Mouse (Mus musculus) MEL (cell line): ENCODE results near the gene Abcd1. TPM values are rescaled to one million over a fixed set of nuclear protein-coding genes. Genes with fewer than 3 reads are reported as not detected.
A peak's percentile ranks its signal among the peaks of the same experiment; 100 is the strongest.

Experiments
- DNase-seq: peaks from one replicate; pipeline ENCODE4 v3.0.0; 2011; ENCODE audit warnings: low read depth, low spot score
- H3K27ac ChIP-seq: 2 replicates; pipeline ENCODE4 v1.5.1; 2012; ENCODE audit warnings: low read depth, mild to moderate bottlenecking, control low read depth, low read length, moderate library complexity; ENCODE audit not compliant: control insufficient read depth
- H3K27me3 ChIP-seq, 2 experiments: fragments of 150-350 bp in 1 of 2; sonication (generic) in 1 of 2; 2 replicates each; pipeline ENCODE4 v1.6.1; 2012; ENCODE audit warnings: low read length in 2 of 2, mild to moderate bottlenecking in 2 of 2, improper control_type of control experiment in 1 of 2, moderate library complexity in 1 of 2; ENCODE audit not compliant: insufficient read depth in 2 of 2, control insufficient read depth in 1 of 2
- H3K36me3 ChIP-seq, 2 experiments: 2 replicates each; pipeline ENCODE4 v1.6.1; 2012 to 2014; ENCODE audit warnings: low read length in 2 of 2, improper control_type of control experiment in 1 of 2, inconsistent platforms in 1 of 2, mild to moderate bottlenecking in 1 of 2; ENCODE audit not compliant: insufficient read depth in 2 of 2, control insufficient read depth in 1 of 2
- H3K4me1 ChIP-seq, 2 experiments: fragments of 150-350 bp in 1 of 2; sonication (generic) in 1 of 2; 2 replicates each; pipeline ENCODE4 v1.6.1; 2012; ENCODE audit warnings: low read length in 2 of 2, improper control_type of control experiment in 1 of 2, mild to moderate bottlenecking in 1 of 2; ENCODE audit not compliant: insufficient read depth in 2 of 2, control insufficient read depth in 1 of 2
- H3K4me3 ChIP-seq, 2 experiments: fragments of 150-350 bp in 1 of 2; sonication (generic) in 1 of 2; 2 replicates each; pipeline ENCODE4 v1.5.1; 2012; ENCODE audit warnings: low read depth in 2 of 2, low read length in 2 of 2, mild to moderate bottlenecking in 2 of 2, moderate library complexity in 2 of 2, control low read depth in 1 of 2, improper control_type of control experiment in 1 of 2; ENCODE audit not compliant: control insufficient read depth in 1 of 2, insufficient read depth in 1 of 2
- H3K79me2 ChIP-seq: 2 replicates; pipeline ENCODE4 v1.6.1; 2012; ENCODE audit warnings: mild to moderate bottlenecking, low read length, moderate library complexity; ENCODE audit not compliant: control insufficient read depth, poor library complexity, insufficient read depth
- H3K9ac ChIP-seq: 2 replicates; pipeline ENCODE4 v1.6.1; 2012; ENCODE audit warnings: low read depth, mild to moderate bottlenecking, control low read depth, low read length, moderate library complexity; ENCODE audit not compliant: control insufficient read depth, poor library complexity, severe bottlenecking
- H3K9me3 ChIP-seq: fragments of 150-350 bp; sonication (generic); replicated peaks from 2 replicates; pipeline ENCODE4 v1.6.1; 2012; ENCODE audit warnings: mild to moderate bottlenecking, low read length, improper control_type of control experiment, moderate library complexity; ENCODE audit not compliant: insufficient read depth
- BHLHE40 ChIP-seq: IDR thresholded peaks from 2 replicates; pipeline ENCODE4 v1.6.1; 2012; ENCODE audit warnings: low read depth, mild to moderate bottlenecking, inconsistent platforms, low read length, improper control_type of control experiment, borderline replicate concordance
- CHD1 ChIP-seq: IDR thresholded peaks from 2 replicates; pipeline ENCODE4 v1.6.1; 2012; ENCODE audit warnings: low read depth, mild to moderate bottlenecking, inconsistent platforms, low read length, improper control_type of control experiment
- CHD2 ChIP-seq: IDR thresholded peaks from 2 replicates; pipeline ENCODE4 v1.6.1; 2011; ENCODE audit warnings: low read length, improper control_type of control experiment
- CTCF ChIP-seq, 3 experiments: IDR thresholded peaks in 2 of 3; conservative IDR thresholded peaks in 1 of 3; 2 replicates each; pipeline ENCODE4 v1.5.1; 2011 to 2012; ENCODE audit warnings: low read length in 3 of 3, low read depth in 2 of 3, mild to moderate bottlenecking in 2 of 3, improper control_type of control experiment in 1 of 3, inconsistent platforms in 1 of 3, mixed read lengths in 1 of 3, moderate library complexity in 1 of 3; ENCODE audit not compliant: control insufficient read depth in 1 of 3, insufficient read depth in 1 of 3, poor library complexity in 1 of 3, severe bottlenecking in 1 of 3
- E2F4 ChIP-seq: IDR thresholded peaks from 2 replicates; pipeline ENCODE4 v1.6.1; 2011; ENCODE audit warnings: low read depth, low read length, improper control_type of control experiment, borderline replicate concordance
- ELF1 ChIP-seq: IDR thresholded peaks from 2 replicates; pipeline ENCODE4 v1.6.1; 2014; ENCODE audit warnings: low read depth, mild to moderate bottlenecking, inconsistent platforms, low read length, improper control_type of control experiment, moderate library complexity
- EP300 ChIP-seq, 2 experiments: IDR thresholded peaks; 2 replicates each; pipeline ENCODE4 v1.6.1; 2011; ENCODE audit warnings: improper control_type of control experiment in 2 of 2, low read length in 2 of 2, low read depth in 1 of 2, mild to moderate bottlenecking in 1 of 2
- ETS1 ChIP-seq: IDR thresholded peaks from 2 replicates; pipeline ENCODE4 v1.6.1; 2012; ENCODE audit warnings: low read depth, mild to moderate bottlenecking, inconsistent platforms, low read length, improper control_type of control experiment, moderate library complexity
- GABPA ChIP-seq: IDR thresholded peaks from 2 replicates; pipeline ENCODE4 v1.6.1; 2012; ENCODE audit warnings: low read depth, mild to moderate bottlenecking, inconsistent platforms, low read length, improper control_type of control experiment, moderate library complexity
- HCFC1 ChIP-seq: IDR thresholded peaks from 2 replicates; pipeline ENCODE4 v1.6.1; 2012; ENCODE audit warnings: low read depth, mild to moderate bottlenecking, inconsistent platforms, low read length, improper control_type of control experiment, moderate library complexity
- JUND ChIP-seq: IDR thresholded peaks from 2 replicates; pipeline ENCODE4 v1.6.1; 2011; ENCODE audit warnings: low read depth, mild to moderate bottlenecking, improper control_type of control experiment, low read length
- KAT2A ChIP-seq: conservative IDR thresholded peaks from 2 replicates; pipeline ENCODE4 v1.6.1; 2012; ENCODE audit warnings: low read depth, low read length, improper control_type of control experiment, inconsistent platforms
- MAFK ChIP-seq: IDR thresholded peaks from 2 replicates; pipeline ENCODE4 v1.6.1; 2011; ENCODE audit warnings: low read depth, mild to moderate bottlenecking, low read length, improper control_type of control experiment, borderline replicate concordance
- MAX ChIP-seq: IDR thresholded peaks from 2 replicates; pipeline ENCODE4 v1.6.1; 2011; ENCODE audit warnings: low read length, improper control_type of control experiment
- MEF2A ChIP-seq: IDR thresholded peaks from 2 replicates; pipeline ENCODE4 v1.6.1; 2014; ENCODE audit warnings: low read depth, mild to moderate bottlenecking, inconsistent platforms, low read length, improper control_type of control experiment; ENCODE audit not compliant: poor library complexity, insufficient replicate concordance, severe bottlenecking; ENCODE audit errors: extremely low read depth
- MXI1 ChIP-seq: IDR thresholded peaks from 2 replicates; pipeline ENCODE4 v1.6.1; 2011; ENCODE audit warnings: mild to moderate bottlenecking, low read depth, low read length, improper control_type of control experiment
- MYC ChIP-seq: IDR thresholded peaks from 2 replicates; pipeline ENCODE4 v1.6.1; 2011; ENCODE audit warnings: low read depth, mild to moderate bottlenecking, low read length, improper control_type of control experiment, moderate library complexity
- NELFE ChIP-seq: IDR thresholded peaks from 2 replicates; pipeline ENCODE4 v1.6.1; 2011; ENCODE audit warnings: low read depth, low read length, improper control_type of control experiment
- NRF1 ChIP-seq: IDR thresholded peaks from 2 replicates; pipeline ENCODE4 v1.6.1; 2014; ENCODE audit warnings: low read depth, mild to moderate bottlenecking, inconsistent platforms, low read length, improper control_type of control experiment, moderate library complexity; ENCODE audit not compliant: poor library complexity, insufficient read depth, severe bottlenecking
- POLR2A ChIP-seq, 2 experiments: IDR thresholded peaks; 2 replicates each; pipeline ENCODE4 v1.6.1; 2011 to 2012; ENCODE audit warnings: low read length in 2 of 2, mild to moderate bottlenecking in 2 of 2, control low read depth in 1 of 2, improper control_type of control experiment in 1 of 2, low read depth in 1 of 2, moderate library complexity in 1 of 2; ENCODE audit not compliant: control insufficient read depth in 1 of 2, insufficient read depth in 1 of 2, poor library complexity in 1 of 2
- POLR2AphosphoS2 ChIP-seq: IDR thresholded peaks from 2 replicates; pipeline ENCODE4 v1.6.1; 2011; ENCODE audit warnings: low read length, improper control_type of control experiment
- POLR2AphosphoS5 ChIP-seq: IDR thresholded peaks from 2 replicates; pipeline ENCODE4 v1.6.1; 2012; ENCODE audit warnings: low read depth, borderline replicate concordance, mild to moderate bottlenecking, inconsistent platforms, low read length, moderate library complexity, mixed read lengths
- RAD21 ChIP-seq: IDR thresholded peaks from 2 replicates; pipeline ENCODE4 v1.6.1; 2011; ENCODE audit warnings: mild to moderate bottlenecking, low read depth, low read length, improper control_type of control experiment
- RCOR1 ChIP-seq: IDR thresholded peaks from 2 replicates; pipeline ENCODE4 v1.6.1; 2012; ENCODE audit warnings: low read depth, mild to moderate bottlenecking, inconsistent platforms, low read length, improper control_type of control experiment
- SIN3A ChIP-seq: IDR thresholded peaks from 2 replicates; pipeline ENCODE4 v1.6.1; 2012; ENCODE audit warnings: low read length, improper control_type of control experiment, inconsistent platforms
- SMC3 ChIP-seq: IDR thresholded peaks from 2 replicates; pipeline ENCODE4 v1.6.1; 2011; ENCODE audit warnings: low read depth, low read length, improper control_type of control experiment
- TAL1 ChIP-seq: IDR thresholded peaks from 2 replicates; pipeline ENCODE4 v1.6.1; 2012; ENCODE audit warnings: mild to moderate bottlenecking, inconsistent platforms, low read length, moderate library complexity, mixed read lengths
- TBP ChIP-seq: IDR thresholded peaks from 2 replicates; pipeline ENCODE4 v1.8.0; 2011; ENCODE audit warnings: low read depth, low read length, improper control_type of control experiment
- TCF12 ChIP-seq: IDR thresholded peaks from 2 replicates; pipeline ENCODE4 v1.6.1; 2014; ENCODE audit warnings: low read depth, mild to moderate bottlenecking, inconsistent platforms, low read length, improper control_type of control experiment, moderate library complexity
- UBTF ChIP-seq: IDR thresholded peaks from 2 replicates; pipeline ENCODE4 v1.6.1; 2012; ENCODE audit warnings: low read depth, mild to moderate bottlenecking, inconsistent platforms, low read length, improper control_type of control experiment, moderate library complexity, borderline replicate concordance; ENCODE audit not compliant: insufficient read depth
- USF1 ChIP-seq: IDR thresholded peaks from 2 replicates; pipeline ENCODE4 v1.6.1; 2014; ENCODE audit warnings: low read depth, mild to moderate bottlenecking, inconsistent platforms, low read length, improper control_type of control experiment, moderate library complexity
- USF2 ChIP-seq, 2 experiments: IDR thresholded peaks; 2 replicates each; pipeline ENCODE4 v1.6.1; 2011 to 2012; ENCODE audit warnings: improper control_type of control experiment in 2 of 2, low read length in 2 of 2, borderline replicate concordance in 1 of 2, inconsistent platforms in 1 of 2, low read depth in 1 of 2, mild to moderate bottlenecking in 1 of 2; ENCODE audit not compliant: insufficient read depth in 1 of 2
- ZC3H11A ChIP-seq: IDR thresholded peaks from 2 replicates; pipeline ENCODE4 v1.6.1; 2012; ENCODE audit warnings: low read depth, mild to moderate bottlenecking, inconsistent platforms, low read length, improper control_type of control experiment
- ZKSCAN1 ChIP-seq: IDR thresholded peaks from 2 replicates; pipeline ENCODE4 v1.6.1; 2012; ENCODE audit warnings: low read depth, mild to moderate bottlenecking, inconsistent platforms, low read length, improper control_type of control experiment, moderate library complexity
- ZMIZ1 ChIP-seq: IDR thresholded peaks from 2 replicates; pipeline ENCODE4 v1.6.1; 2012; ENCODE audit warnings: low read depth, mild to moderate bottlenecking, inconsistent platforms, low read length, improper control_type of control experiment, moderate library complexity
- ZNF384 ChIP-seq: IDR thresholded peaks from 2 replicates; pipeline ENCODE4 v1.6.1; 2012; ENCODE audit warnings: low read depth, mild to moderate bottlenecking, inconsistent platforms, low read length, improper control_type of control experiment
- polyA plus RNA-seq, 2 experiments: library from polyadenylated mRNA; stranded (reverse) in 1 of 2; unstranded in 1 of 2; fragments of >175 nt in 1 of 2; fragments of >200 nt in 1 of 2; gene quantifications; 2 replicates each; pipeline versions ENCODE4 v1.2.1 to v1.2.4; 2012; ENCODE audit warnings: low replicate concordance in 2 of 2, low read depth in 1 of 2; ENCODE audit not compliant: insufficient read length in 2 of 2, insufficient read depth in 1 of 2, missing spikeins in 1 of 2
- total RNA-seq: library from RNA; depleted of rRNA; stranded (reverse); fragments of 300-350 nt; gene quantifications from 2 replicates; pipeline ENCODE4 v1.2.3, GENCODE M21; 2012; rRNA removed

The Abcd1 gene
- total RNA-seq: 4.8 and 5.4 TPM in 2 replicates
- 10 to 100 TPM in 1 of 2 experiments, not detected in 1; 17.3 TPM for polyA plus RNA-seq

DNA sequence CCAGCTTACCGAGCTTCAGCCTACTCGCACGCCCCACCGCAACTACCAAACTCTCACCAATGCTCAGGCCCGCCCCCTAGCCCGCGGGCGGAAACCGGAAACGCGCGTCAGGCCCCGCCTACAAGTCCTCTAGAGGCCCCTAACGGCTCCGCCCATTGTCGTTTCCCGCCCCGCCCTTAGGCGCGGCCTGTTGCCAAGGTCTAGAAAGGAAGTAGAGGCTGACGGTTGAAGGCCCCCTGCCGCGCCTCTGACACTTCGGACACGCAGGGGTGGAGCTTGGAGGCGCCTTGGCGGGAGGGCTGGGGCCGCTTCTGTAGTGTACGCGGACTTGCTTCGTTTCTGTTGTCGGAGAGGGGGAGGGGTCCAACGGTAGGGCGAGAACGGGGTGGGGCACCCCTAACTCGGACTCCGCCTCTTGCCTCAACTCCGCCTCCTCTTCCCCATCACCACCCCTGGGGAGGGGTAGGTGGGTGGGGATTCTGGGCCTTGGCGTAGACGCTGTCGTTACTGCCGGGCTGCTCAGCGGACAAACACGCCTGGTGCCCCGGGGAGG is at the start of gene Abcd1, which contains the start of gene Bcap31:
Abcd1 (plus strand) TSS at position 489 of the 553 bp plus-strand sequence.
Bcap31 (minus strand) TSS at position 67 of the 553 bp plus-strand sequence.
- no peaks in the 10 kb centered on the region for H3K27me3 ChIP-seq
- H3K79me2 ChIP-seq: peaks cover 30% of the 10 kb centered on the region
- H3K27ac ChIP-seq: peak within 1 kb of the TSS; percentile 85
- H3K9me3 ChIP-seq: no peaks in the 10 kb centered on the region
- DNase-seq: peak; percentile 97
- H3K9ac ChIP-seq: peak within 1 kb of the TSS; percentile 90
- H3K4me1 ChIP-seq: peaks cover 4 to 25% of the 10 kb centered on the region in 2 experiments
- H3K4me3 ChIP-seq: peak within 1 kb of the TSS; percentile 72 to 94
- H3K36me3 ChIP-seq: peaks cover 3 to 24% of the 10 kb centered on the region in 2 experiments
- TF ChIP-seq RCOR1: no peak
- no peak for TF ChIP-seq ZNF384
- peak; percentile 86 for TF ChIP-seq NELFE
- no peak for TF ChIP-seq BHLHE40
- no peak for TF ChIP-seq MEF2A
- no peak for TF ChIP-seq GABPA
- peak; percentile 74 for TF ChIP-seq ELF1
- no peak for TF ChIP-seq USF2 (IDR thresholded peaks at IDR 0.05; ENCODE audit: borderline replicate concordance in 1 of 2, insufficient read depth in 1 of 2, low read depth in 1 of 2, low read length in 2 of 2)
- TF ChIP-seq E2F4: no peak; the same call in 1 of the 2 replicates
- TF ChIP-seq USF1: no peak
- TF ChIP-seq CHD1: no peak
- no peak for TF ChIP-seq MAFK
- peak; percentile 75; the same call in 1 of the 2 replicates for TF ChIP-seq ZMIZ1
- TF ChIP-seq MYC: no peak
- TF ChIP-seq ZKSCAN1: no peak
- TF ChIP-seq HCFC1: peak; percentile 67
- TF ChIP-seq NRF1: no peak
- no peak for TF ChIP-seq CHD2
- no peak for TF ChIP-seq POLR2AphosphoS5
- no peak for TF ChIP-seq UBTF
- TF ChIP-seq POLR2A (IDR thresholded peaks at IDR 0.05; ENCODE audit: control insufficient read depth in 1 of 2, insufficient read depth in 1 of 2, low read depth in 1 of 2, low read length in 2 of 2, poor library complexity in 1 of 2): peak in 1 of 2 experiments; percentile 93; a peak in 2 of 4 replicates
- TF ChIP-seq ZC3H11A: no peak
- TF ChIP-seq POLR2AphosphoS2: 0 out of 2 replicates have a peak, but pooled peaks have one; percentile 73
- TF ChIP-seq MXI1: no peak; the same call in 1 of the 2 replicates
- TF ChIP-seq EP300 (IDR thresholded peaks at IDR 0.05; ENCODE audit: low read depth in 1 of 2, low read length in 2 of 2): peak in 1 of 2 experiments; percentile 73; a peak in 2 of 4 replicates
- TF ChIP-seq ETS1: peak; percentile 37; the same call in 1 of the 2 replicates
- TF ChIP-seq RAD21: no peak
- TF ChIP-seq JUND: no peak
- TF ChIP-seq SIN3A: no peak
- no peak for TF ChIP-seq CTCF (IDR thresholded peaks at IDR 0.05 in 2 of 3, conservative IDR thresholded peaks at IDR 0.05 in 1 of 3; ENCODE audit: control insufficient read depth in 1 of 3, insufficient read depth in 1 of 3, low read depth in 2 of 3, low read length in 3 of 3, poor library complexity in 1 of 3, severe bottlenecking in 1 of 3)
- TF ChIP-seq MAX: no peak
- TF ChIP-seq TCF12: no peak; the same call in 1 of the 2 replicates
- no peak for TF ChIP-seq KAT2A
- TF ChIP-seq SMC3: no peak
- peak; percentile 78 for TF ChIP-seq TBP
- no peak for TF ChIP-seq TAL1
